Mouse (Mus musculus) spleen, adult 12 weeks (tissue): ENCODE measurements around the gene Dock3.

Experiments used
- DNase-seq: peaks from one replicate; pipeline ENCODE4 v3.0.0; 2022; ENCODE audit warnings: low spot score

Dock3 gene

DNA sequence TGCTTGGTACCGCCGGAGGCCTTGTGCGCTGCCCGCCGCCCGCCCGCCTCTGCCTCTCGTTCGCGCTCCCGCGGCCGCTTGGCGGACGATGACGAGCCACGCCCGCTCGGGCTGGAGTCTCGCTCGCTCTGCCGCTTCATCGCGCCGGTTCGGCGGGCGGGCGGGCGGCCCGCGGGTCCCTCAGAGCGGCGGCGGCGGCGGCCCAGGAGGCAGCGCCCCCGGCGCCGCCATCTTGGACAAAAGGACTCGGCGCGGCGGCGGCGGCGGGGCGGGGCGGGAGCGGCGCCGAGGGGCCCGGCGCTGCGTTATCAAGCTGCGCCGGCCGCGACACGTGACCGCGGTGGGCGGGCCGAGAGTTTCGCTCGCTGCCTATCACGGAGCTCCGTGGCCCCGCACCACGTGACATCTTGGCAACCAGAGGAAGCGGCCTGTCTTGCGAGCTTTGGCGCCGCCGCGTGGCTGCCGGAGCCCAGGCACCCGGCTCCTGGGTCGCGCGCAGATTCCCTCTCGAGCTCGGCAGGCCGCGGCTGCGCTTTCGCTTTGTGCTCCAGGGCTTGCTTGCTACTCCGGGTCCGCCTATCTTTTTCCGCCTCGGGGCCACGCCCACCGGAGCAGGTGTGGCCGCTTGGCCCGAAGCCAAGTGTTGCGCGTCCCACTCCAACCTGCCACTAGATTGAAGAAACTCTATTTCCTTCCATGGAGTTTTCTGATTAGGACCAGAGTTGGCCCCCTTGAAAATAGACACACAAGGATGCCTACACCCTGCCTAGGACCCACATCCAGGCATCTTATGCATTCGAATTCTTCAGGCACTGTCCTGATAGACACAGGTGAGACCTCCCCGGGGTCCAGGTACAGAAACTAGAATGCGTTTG is 344.6 kb downstream of the Dock3 start, which contains the start of gene Rbm15b:
Gene Rbm15b, minus strand, starts transcription at position 601 of the 875 bp plus-strand sequence.
- DNase-seq, result peak; percentile 97

DNA sequence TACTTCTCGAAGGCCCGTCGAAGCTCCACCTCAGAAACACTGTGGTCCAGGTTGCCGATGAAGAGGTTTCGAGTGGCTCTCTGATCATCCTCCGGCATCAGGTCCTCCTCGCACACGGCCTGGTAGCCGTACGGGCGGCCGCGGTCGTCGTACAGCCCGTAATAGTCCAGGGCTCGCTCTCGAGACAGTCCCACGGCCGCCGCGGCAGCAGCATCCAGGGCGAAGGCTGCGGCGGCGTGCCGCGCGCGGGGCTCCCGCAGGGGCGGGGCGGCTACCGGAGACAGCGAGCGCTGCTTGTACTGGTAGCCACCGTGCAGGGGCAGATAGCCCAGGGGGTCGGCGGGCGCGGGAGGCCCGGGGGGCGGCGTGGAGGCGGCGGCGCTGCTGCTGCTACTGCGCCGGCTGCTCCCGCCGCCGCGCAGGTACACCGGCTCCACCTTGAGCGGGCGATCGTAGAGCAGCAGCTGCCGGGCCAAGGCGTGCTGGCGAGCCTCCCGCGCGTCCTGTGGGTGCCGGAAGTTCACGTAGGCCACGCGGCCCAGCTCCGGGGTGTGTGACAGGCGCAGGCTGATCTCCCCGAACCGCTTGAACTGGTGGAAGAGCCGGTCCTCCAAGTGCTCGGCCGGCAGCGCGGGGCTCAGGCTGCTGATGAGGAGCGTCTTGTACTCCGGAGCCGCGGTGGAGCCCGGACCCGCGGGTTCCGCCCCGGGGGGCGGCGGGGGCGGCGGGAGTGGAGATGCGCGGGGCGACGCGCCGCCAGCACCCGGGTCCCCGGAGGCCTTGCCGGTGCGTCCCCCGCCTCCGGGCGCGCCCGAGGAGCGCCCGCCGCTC is 345.6 kb downstream of the Dock3 start:
- peak; percentile 41 for DNase-seq

- DNase-seq, result peak; percentile 9
Measured at GRCm38 (mm10) chr9:106884996-106885900, 346.5 kb downstream of the Dock3 start.

DNA sequence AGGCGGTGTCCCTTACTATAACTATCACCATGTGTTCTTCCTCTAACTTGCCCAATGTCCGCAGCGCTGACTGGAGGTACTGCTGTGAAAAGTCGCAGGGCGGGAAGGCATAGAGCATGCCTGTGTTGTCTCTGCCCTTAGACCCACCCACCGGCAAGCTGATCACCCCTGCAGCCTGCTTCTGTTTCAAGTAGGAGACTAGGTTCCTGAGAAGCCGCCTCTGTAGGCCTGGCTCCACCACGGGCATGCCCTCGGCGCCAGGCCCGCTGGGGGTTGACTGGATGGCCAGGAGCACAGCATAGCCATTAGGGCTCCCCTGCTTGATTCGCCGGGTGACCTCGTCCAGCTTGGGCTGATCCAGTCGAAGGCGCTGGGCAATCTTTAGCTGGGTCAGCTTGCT is 347.4 kb downstream of the Dock3 start:
- DNase-seq, result no peak

GRCm38 (mm10) chr9:106883085-106883484 is 348.6 kb downstream of the Dock3 start:
- DNase-seq, result no peak

DNA sequence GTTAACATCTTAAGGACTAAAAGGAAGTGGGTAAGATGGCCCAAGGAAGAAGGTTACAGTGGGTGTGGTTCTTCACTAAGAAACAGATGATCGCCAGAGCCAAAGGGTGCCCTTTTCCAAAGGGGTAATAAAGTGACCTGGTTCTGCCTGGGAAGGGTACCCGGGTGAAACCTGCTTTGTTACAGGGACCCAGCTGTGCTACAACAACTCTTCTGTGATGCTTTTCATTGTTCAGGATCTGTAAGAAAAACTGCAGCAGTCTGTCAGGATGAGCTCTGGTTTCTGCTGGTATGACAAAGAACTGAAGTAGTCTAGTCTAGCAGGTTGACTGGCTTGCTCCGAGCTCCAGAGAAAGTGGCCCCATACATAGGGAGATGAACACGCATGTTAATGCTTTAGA is 349.5 kb downstream of the Dock3 start:
- DNase-seq, result no peak

DNA sequence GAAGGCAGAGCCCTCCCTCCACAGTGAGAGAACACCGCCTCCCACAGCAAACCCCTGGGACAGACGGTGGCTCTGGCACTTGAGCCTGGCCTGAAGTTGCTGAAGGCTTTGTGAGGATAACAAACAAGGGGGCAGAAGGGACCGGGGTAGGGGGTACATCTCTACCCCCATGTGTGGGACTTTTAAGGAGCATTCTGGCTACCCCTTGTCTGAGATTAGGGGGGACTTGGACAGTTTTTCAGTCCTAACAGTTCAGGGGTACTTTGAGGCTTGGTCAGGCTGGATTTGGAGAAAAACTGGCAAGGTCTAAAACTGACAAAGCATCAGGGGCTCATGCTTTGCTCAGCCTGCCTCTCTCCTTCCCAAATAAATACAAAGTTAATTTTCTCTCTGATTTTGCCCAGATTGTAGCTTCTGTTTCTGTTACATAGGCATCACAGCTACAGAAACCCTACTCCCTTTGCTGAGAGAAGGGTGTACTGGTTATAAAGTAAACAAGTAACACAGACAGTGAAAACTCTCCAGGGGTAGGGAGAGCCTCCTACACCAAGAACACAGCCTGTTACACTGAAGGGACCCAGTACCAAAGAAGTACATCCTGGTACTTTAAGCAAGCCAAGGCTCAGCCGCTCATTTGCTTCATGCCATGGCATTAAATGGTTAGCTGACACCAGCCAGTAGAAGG is 350.5 kb downstream of the Dock3 start:
- DNase-seq, result no peak

GRCm38 (mm10) chr9:106879471-106879870 is 352.2 kb downstream of the Dock3 start:
- DNase-seq, result no peak

DNA sequence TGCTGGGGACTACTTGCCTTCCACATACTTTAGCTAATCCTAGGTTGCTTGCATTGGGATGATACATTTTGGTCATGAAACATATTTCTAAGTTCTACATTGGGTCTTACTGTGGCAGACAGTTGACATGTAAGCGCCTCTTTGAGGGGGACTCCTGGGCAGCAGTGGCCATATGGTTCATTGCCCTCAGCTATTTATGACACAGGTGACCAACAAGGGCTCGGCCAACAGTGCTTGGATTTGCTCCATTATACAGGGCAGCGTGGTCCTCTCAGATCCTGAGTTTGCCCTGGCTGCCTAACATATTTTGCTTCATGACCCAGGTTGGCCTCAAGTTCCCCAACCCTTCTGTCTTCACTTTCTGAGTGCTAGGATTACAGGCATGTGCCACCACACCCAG is 355.0 kb downstream of the Dock3 start:
- DNase-seq, result no peak

DNA sequence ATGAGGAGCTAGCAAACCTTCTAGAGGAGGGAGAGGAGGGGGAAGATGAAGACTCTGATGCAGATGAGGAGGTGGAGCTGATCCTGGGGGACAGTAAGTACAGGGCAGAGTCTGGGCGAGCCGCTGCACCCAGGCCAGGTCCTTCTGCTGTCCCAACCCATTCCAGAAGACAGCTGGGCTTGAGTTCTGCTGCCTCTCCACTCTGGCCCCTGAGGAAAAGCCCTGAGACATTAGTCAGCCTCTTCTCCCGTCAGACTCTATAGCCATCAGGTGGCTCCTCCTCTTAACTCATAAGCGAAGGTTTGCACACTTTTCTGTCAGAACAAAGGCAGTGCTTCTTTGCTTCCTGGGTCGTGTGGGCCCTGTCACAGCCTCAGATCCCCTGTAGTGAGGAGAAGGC is 357.5 kb downstream of the Dock3 start:
- no peak for DNase-seq

DNA sequence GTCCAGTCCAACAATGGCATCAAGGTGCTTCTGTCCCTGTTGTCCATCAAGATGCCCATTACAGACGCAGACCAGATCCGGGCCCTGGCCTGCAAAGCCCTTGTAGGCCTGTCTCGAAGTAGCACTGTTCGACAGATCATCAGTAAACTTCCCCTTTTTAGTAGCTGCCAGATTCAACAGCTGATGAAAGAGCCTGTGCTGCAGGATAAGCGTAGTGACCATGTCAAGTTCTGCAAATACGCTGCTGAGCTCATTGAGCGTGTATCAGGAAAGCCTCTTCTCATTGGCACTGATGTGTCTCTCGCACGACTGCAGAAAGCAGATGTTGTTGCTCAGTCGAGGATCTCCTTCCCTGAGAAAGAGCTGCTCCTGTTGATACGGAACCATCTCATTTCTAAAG is 373.7 kb downstream of the Dock3 start:
- DNase-seq, result no peak

- DNase-seq, result no peak
Measured at GRCm38 (mm10) chr9:106856664-106857063, 375.0 kb downstream of the Dock3 start.
